Mouse (Mus musculus) granulocyte monocyte progenitor cell, adult 5-6 weeks (primary cell): ENCODE data around the gene Pbx2. TPM values are rescaled to one million over a fixed set of nuclear protein-coding genes. Genes with fewer than 3 reads are reported as not detected.

Experiments used
- ATAC-seq: replicated peaks from 2 replicates; pipeline ENCODE4 v1.8.0; 2016; ENCODE audit warnings: mild to moderate bottlenecking, moderate TSS enrichment, inconsistent platforms; ENCODE audit not compliant: poor library complexity, severe bottlenecking
- total RNA-seq, 2 experiments: library from RNA; stranded (forward) in 1 of 2; stranded (reverse) in 1 of 2; fragments of 200-712, 200-1000 nt in 1 of 2; fragments of >200 nt in 1 of 2; fragmentation: Nextera tagmentation in 1 of 2; gene quantifications; 2 replicates each; pipeline ENCODE4 v1.2.3; 2014 to 2017

Gene Pbx2
- total RNA-seq, 2 experiments from 2014 or later = 21.1 to 34.4 TPM

- no peak for ATAC-seq
Observed at GRCm38 (mm10) chr17:34627943-34628643, 37.0 kb downstream of the Pbx2 start, which contains the start of gene Ppt2. Ppt2 (minus strand) TSS chr17:34628510.

- no peak for ATAC-seq
Observed at GRCm38 (mm10) chr17:34628644-34628967, 37.5 kb downstream of the Pbx2 start.

- no peak for ATAC-seq
Observed at GRCm38 (mm10) chr17:34629221-34629751, 38.2 kb downstream of the Pbx2 start, which contains the start of gene Prrt1. Prrt1 (plus strand) TSS chr17:34629533.

GRCm38 (mm10) chr17:34629796-34630603 lies 38.9 kb downstream of the Pbx2 start:
- no peak for ATAC-seq

- no peak for ATAC-seq
Observed at GRCm38 (mm10) chr17:34630761-34631301, 39.8 kb downstream of the Pbx2 start.

- ATAC-seq = no peak
Observed at GRCm38 (mm10) chr17:34631647-34632046, 40.6 kb downstream of the Pbx2 start.

GRCm38 (mm10) chr17:34632261-34632691 lies 41.2 kb downstream of the Pbx2 start:
- ATAC-seq = peak; percentile 77

- peak; percentile 12 for ATAC-seq
Observed at GRCm38 (mm10) chr17:34635671-34636070, 44.6 kb downstream of the Pbx2 start.

GRCm38 (mm10) chr17:34637459-34637858 lies 46.4 kb downstream of the Pbx2 start:
- no peak for ATAC-seq

GRCm38 (mm10) chr17:34639461-34640255 lies 48.6 kb downstream of the Pbx2 start:
- peak; percentile 82 for ATAC-seq

GRCm38 (mm10) chr17:34640778-34641601 lies 49.9 kb downstream of the Pbx2 start:
- peak; percentile 64 for ATAC-seq

GRCm38 (mm10) chr17:34641945-34642344 lies 50.9 kb downstream of the Pbx2 start:
- ATAC-seq = no peak

GRCm38 (mm10) chr17:34643379-34643778 lies 52.3 kb downstream of the Pbx2 start:
- ATAC-seq = no peak

- ATAC-seq = no peak
Observed at GRCm38 (mm10) chr17:34643944-34644343, 52.9 kb downstream of the Pbx2 start.

- ATAC-seq = peak; percentile 58
Observed at GRCm38 (mm10) chr17:34644608-34645007, 53.5 kb downstream of the Pbx2 start, which contains the start of gene Fkbpl. Fkbpl (plus strand) TSS chr17:34644764.

- no peak for ATAC-seq
Observed at GRCm38 (mm10) chr17:34645256-34645829, 54.3 kb downstream of the Pbx2 start.

- ATAC-seq = 0 out of 2 replicates have a peak, but pooled peaks have one; percentile 6
Observed at GRCm38 (mm10) chr17:34645831-34646511, 54.9 kb downstream of the Pbx2 start.
